ENCODE assay signal across 18 mouse cellular contexts in genomic region chr9:103233006-103233395, GRCm38 (mm10). TPM values are rescaled to one million over a fixed set of nuclear protein-coding genes. Genes with fewer than 3 reads are reported as not detected.
DNase-seq lines count a peak whose midpoint lies in the region; ATAC-seq lines count a peak whose summit lies in the region.
"Had no signal": no experiment of that assay in that cellular context is flagged by ENCODE, and none has a peak within 500 bp of the region (broad histone marks: within the 10 kb centered on the region; RNA-seq: fewer than 3 reads in every experiment).

No protein-coding gene starts in this region.

- H3K27ac ChIP-seq in liver, embryonic 12.5 days = no peak overlapping the region
- H3K27ac ChIP-seq in limb, embryonic 10.5 days = peak overlapping the region; percentile 59
- no peak overlapping the region for H3K27ac ChIP-seq in midbrain, embryonic 16.5 days (ENCODE audit: low read length)
- H3K27ac ChIP-seq: hindbrain, embryonic 14.5 days; kidney, postnatal 0 days; limb, embryonic 15.5 days had no signal

- no peak for ATAC-seq in liver, embryonic 12.5 days
- ATAC-seq in midbrain, embryonic 16.5 days = no peak
- ATAC-seq: CD4-positive, CD25-positive, alpha-beta regulatory T cell, adult 4 months; forebrain, embryonic 16.5 days; intestine, embryonic 16.5 days had no signal

- H3K4me2 ChIP-seq in liver, embryonic 12.5 days = no peak overlapping the region
- no peak overlapping the region for H3K4me2 ChIP-seq in midbrain, embryonic 16.5 days (ENCODE audit: low read length)
- H3K4me2 ChIP-seq: hindbrain, embryonic 14.5 days; limb, embryonic 15.5 days had no signal

- H3K9me3 ChIP-seq in liver, embryonic 12.5 days (replicated peaks) = no peaks in the 10 kb centered on the region
- H3K9me3 ChIP-seq in limb, embryonic 10.5 days (replicated peaks) = no peaks in the 10 kb centered on the region
- H3K9me3 ChIP-seq in midbrain, embryonic 16.5 days (replicated peaks; ENCODE audit: control insufficient read depth, low read length, poor library complexity, severe bottlenecking) = no peaks in the 10 kb centered on the region
- H3K9me3 ChIP-seq: G1E; limb, embryonic 15.5 days had no signal

- no peak overlapping the region for H3K4me3 ChIP-seq in liver, embryonic 12.5 days
- no peak overlapping the region for H3K4me3 ChIP-seq in limb, embryonic 10.5 days
- H3K4me3 ChIP-seq in midbrain, embryonic 16.5 days (ENCODE audit: low read depth, low read length) = no peak overlapping the region
- H3K4me3 ChIP-seq: erythroblast, embryonic 14.5 days; limb, embryonic 15.5 days had no signal

- H3K36me3 ChIP-seq in liver, embryonic 12.5 days = no peaks in the 10 kb centered on the region
- H3K36me3 ChIP-seq in limb, embryonic 10.5 days = no peaks in the 10 kb centered on the region
- no peaks in the 10 kb centered on the region for H3K36me3 ChIP-seq in midbrain, embryonic 16.5 days (ENCODE audit: control insufficient read depth, insufficient read depth, low read length)
- H3K36me3 ChIP-seq: G1E; limb, embryonic 15.5 days had no signal

- H3K9ac ChIP-seq in liver, embryonic 12.5 days = no peak overlapping the region
- no peak overlapping the region for H3K9ac ChIP-seq in midbrain, embryonic 16.5 days (ENCODE audit: low read depth, low read length)
- H3K9ac ChIP-seq: hindbrain, embryonic 14.5 days; limb, embryonic 15.5 days had no signal

- H3K4me1 ChIP-seq in liver, embryonic 12.5 days = peaks cover 25% of the 10 kb centered on the region
- peaks cover 22% of the 10 kb centered on the region for H3K4me1 ChIP-seq in limb, embryonic 10.5 days
- H3K4me1 ChIP-seq in midbrain, embryonic 16.5 days (ENCODE audit: control insufficient read depth, insufficient read depth, low read length) = peaks cover 3% of the 10 kb centered on the region; the same call in 1 of the 2 replicates

- 29% methylated on average over 7 of the region's 7 CpGs for WGBS in liver, embryonic 12.5 days (ENCODE audit: insufficient replicate concordance)
- WGBS in limb, embryonic 10.5 days = 64% methylated on average over 7 of the region's 7 CpGs
- 74% methylated on average over 7 of the region's 7 CpGs for WGBS in midbrain, embryonic 16.5 days

- DNase-seq in embryo, embryonic 11 days = peak; percentile 36
- DNase-seq in embryo, embryonic 9.5 days (ENCODE audit: extremely low spot score) = no peak
- peak; percentile 43 for DNase-seq in liver
- no peak for DNase-seq in limb, embryonic 10.5 days (ENCODE audit: low spot score)
- DNase-seq in thymus, postnatal 10 days (ENCODE audit: low spot score in 2 of 2) = peak; percentile 45 to 71
- DNase-seq in spleen, postnatal 36 days (ENCODE audit: low spot score in 2 of 2) = no peak
- DNase-seq: cerebellum, postnatal 10 days; midbrain, embryonic 14.5 days had no signal

- peaks cover 10% of the 10 kb centered on the region; the same call in 1 of the 2 replicates for H3K27me3 ChIP-seq in liver, embryonic 12.5 days (replicated peaks)
- no peaks in the 10 kb centered on the region for H3K27me3 ChIP-seq in limb, embryonic 10.5 days (ENCODE audit: low read depth, poor library complexity, severe bottlenecking)
- H3K27me3 ChIP-seq in midbrain, embryonic 16.5 days (ENCODE audit: control insufficient read depth, insufficient read depth, low read depth, low read length) = no peaks in the 10 kb centered on the region
- H3K27me3 ChIP-seq: limb, embryonic 15.5 days had no signal

RNA-seq across cellular contexts. Expression of gene Trf, which starts 2.8 kb away (rescaled TPM):
- polyA plus RNA-seq in liver, embryonic 12.5 days (2016; fragmentation: Nextera tagmentation; extraction: Ambion mirVana) = 2,820 and 2,901 TPM in 2 replicates
- polyA plus RNA-seq in limb, embryonic 10.5 days (2016; fragmentation: Nextera tagmentation; extraction: Ambion mirVana) = 9.3 and 10.5 TPM in 2 replicates
- polyA plus RNA-seq in midbrain, embryonic 16.5 days (2015; fragmentation: Nextera tagmentation; extraction: Ambion mirVana) = 23.5 and 26.7 TPM in 2 replicates

RNA-seq across cellular contexts. Expression of gene Gm20425, which starts 2.9 kb away (rescaled TPM):
- 4.9 and 5.2 TPM in 2 replicates for polyA plus RNA-seq in liver, embryonic 12.5 days (2016; fragmentation: Nextera tagmentation; extraction: Ambion mirVana)
- not detected in 2 replicates for polyA plus RNA-seq in limb, embryonic 10.5 days (2016; fragmentation: Nextera tagmentation; extraction: Ambion mirVana)
- polyA plus RNA-seq in midbrain, embryonic 16.5 days (2015; fragmentation: Nextera tagmentation; extraction: Ambion mirVana) = 2.2 and 2.3 TPM in 2 replicates
- polyA plus RNA-seq: erythroblast, embryonic 14.5 days; forebrain, embryonic 16.5 days; G1E; intestine, embryonic 16.5 days had no signal

RNA-seq across cellular contexts. Expression of gene Srprb, which starts 31.1 kb away (rescaled TPM):
- polyA plus RNA-seq in liver, embryonic 12.5 days (2016; fragmentation: Nextera tagmentation; extraction: Ambion mirVana) = 30.3 and 31.5 TPM in 2 replicates
- polyA plus RNA-seq in limb, embryonic 10.5 days (2016; fragmentation: Nextera tagmentation; extraction: Ambion mirVana) = 72.4 and 74.1 TPM in 2 replicates
- 56.0 and 60.7 TPM in 2 replicates for polyA plus RNA-seq in midbrain, embryonic 16.5 days (2015; fragmentation: Nextera tagmentation; extraction: Ambion mirVana)

Comparison
In these comparisons a context has a peak if more than half of its experiments do, and no peak if none do; other contexts are left out.
1. DNase-seq: peak in embryo, embryonic 11 days (single experiment), liver (single experiment) and thymus, postnatal 10 days (2 of 2); none in embryo, embryonic 9.5 days (single experiment), limb, embryonic 10.5 days (single experiment) and spleen, postnatal 36 days (0 of 2).
2. RNA of gene Trf, which starts 2.8 kb away (polyA plus RNA-seq): 2,820 to 2,901 TPM in liver, embryonic 12.5 days; 23.5 to 26.7 TPM in midbrain, embryonic 16.5 days and 9.3 to 10.5 TPM in limb, embryonic 10.5 days; every median in the first group is over 100 times any median in the second.